Mouse (Mus musculus): Measurements from ENCODE around the gene Tnnc2.
A peak's percentile ranks its signal among the peaks of the same experiment; 100 is the strongest.

The Tnnc2 gene

GRCm38 (mm10) chr2:164773229-164773988 is 6.4 kb downstream of the Tnnc2 start:
- no peak for DNase-seq (ENCODE audit: low spot score)

- no peak for DNase-seq (ENCODE audit: low spot score)
Measured at GRCm38 (mm10) chr2:164771123-164771522, 8.6 kb downstream of the Tnnc2 start.

- DNase-seq (ENCODE audit: low spot score): no peak
Measured at GRCm38 (mm10) chr2:164770279-164770678, 9.5 kb downstream of the Tnnc2 start.

- DNase-seq (ENCODE audit: low spot score): peak; percentile 93
Measured at GRCm38 (mm10) chr2:164769258-164770037, 10.3 kb downstream of the Tnnc2 start, which contains the start of gene Ube2c. Ube2c (plus strand) TSS chr2:164769898.

- DNase-seq (ENCODE audit: low spot score): no peak
Measured at GRCm38 (mm10) chr2:164767812-164768540, 11.8 kb downstream of the Tnnc2 start.

GRCm38 (mm10) chr2:164765841-164766240 is 13.9 kb downstream of the Tnnc2 start:
- DNase-seq (ENCODE audit: low spot score): no peak

- DNase-seq (ENCODE audit: low spot score): no peak
Measured at GRCm38 (mm10) chr2:164762593-164762992, 17.2 kb downstream of the Tnnc2 start.

GRCm38 (mm10) chr2:164761971-164762370 is 17.8 kb downstream of the Tnnc2 start:
- DNase-seq (ENCODE audit: low spot score): no peak

- DNase-seq (ENCODE audit: low spot score): no peak
Measured at GRCm38 (mm10) chr2:164761502-164761901, 18.3 kb downstream of the Tnnc2 start.

- no peak for DNase-seq (ENCODE audit: low spot score)
Measured at GRCm38 (mm10) chr2:164760059-164760833, 19.5 kb downstream of the Tnnc2 start.

- no peak for DNase-seq (ENCODE audit: low spot score)
Measured at GRCm38 (mm10) chr2:164758692-164759091, 21.1 kb downstream of the Tnnc2 start.

GRCm38 (mm10) chr2:164757841-164758240 is 21.9 kb downstream of the Tnnc2 start:
- no peak for DNase-seq (ENCODE audit: low spot score)

- DNase-seq (ENCODE audit: low spot score): no peak
Measured at GRCm38 (mm10) chr2:164754800-164755199, 25.0 kb downstream of the Tnnc2 start.

GRCm38 (mm10) chr2:164754105-164754504 is 25.7 kb downstream of the Tnnc2 start:
- no peak for DNase-seq (ENCODE audit: low spot score)

GRCm38 (mm10) chr2:164752454-164752853 is 27.3 kb downstream of the Tnnc2 start:
- DNase-seq (ENCODE audit: low spot score): no peak

GRCm38 (mm10) chr2:164748991-164749390 is 30.8 kb downstream of the Tnnc2 start:
- DNase-seq (ENCODE audit: low spot score): no peak

- no peak for DNase-seq (ENCODE audit: low spot score)
Measured at GRCm38 (mm10) chr2:164748191-164748590, 31.6 kb downstream of the Tnnc2 start.

- no peak for DNase-seq (ENCODE audit: low spot score)
Measured at GRCm38 (mm10) chr2:164746693-164747092, 33.1 kb downstream of the Tnnc2 start.

GRCm38 (mm10) chr2:164745843-164746479 is 33.8 kb downstream of the Tnnc2 start, which contains the start of the genes Wfdc3 and Dnttip1:
Wfdc3 (minus strand) TSS chr2:164745931.
Dnttip1 (plus strand) TSS chr2:164745983.
- DNase-seq (ENCODE audit: low spot score): peak; percentile 84

GRCm38 (mm10) chr2:164744987-164745386 is 34.8 kb downstream of the Tnnc2 start:
- no peak for DNase-seq (ENCODE audit: low spot score)

GRCm38 (mm10) chr2:164739876-164740275 is 39.9 kb downstream of the Tnnc2 start:
- DNase-seq (ENCODE audit: low spot score): no peak

Measured in urinary bladder, postnatal 10 days (tissue).